Mouse (Mus musculus): ENCODE results near the gene Arhgap6. TPM values are rescaled to one million over a fixed set of nuclear protein-coding genes. Genes with fewer than 3 reads are reported as not detected.

Arhgap6 gene
- polyA plus RNA-seq, 1 experiment from 2014 or later = 5.3 TPM

GRCm38 (mm10) chrX:168848062-168848461 is 53.2 kb downstream of the Arhgap6 start:
- Histone ChIP-seq H3K36me3 (ENCODE audit: control insufficient read depth, insufficient read depth) (no peaks in the 10 kb centered on the region), H3K4me1 (ENCODE audit: control insufficient read depth, insufficient read depth, low read length) (no peaks in the 10 kb centered on the region), H3K27ac (ENCODE audit: low read length) (no peak overlapping the region), H3K27me3 (ENCODE audit: control insufficient read depth, insufficient read depth, low read length) (no peaks in the 10 kb centered on the region), H3K9ac (ENCODE audit: low read length) (no peak overlapping the region), H3K4me2 (ENCODE audit: low read depth, low read length) (no peak overlapping the region), H3K4me3 (ENCODE audit: low read length) (no peak overlapping the region), H3K9me3 (replicated peaks; ENCODE audit: control insufficient read depth, low read length) (no peaks in the 10 kb centered on the region)
- no peak for ATAC-seq (replicated peaks; ENCODE audit: extremely low read depth, insufficient read depth, low FRiP score)

- no peak overlapping the region for H3K4me3 ChIP-seq (ENCODE audit: low read length)
- no peaks in the 10 kb centered on the region for H3K36me3 ChIP-seq (ENCODE audit: control insufficient read depth, insufficient read depth)
- peak overlapping the region; percentile 61; the same call in 1 of the 2 replicates for H3K27ac ChIP-seq (ENCODE audit: low read length)
- no peak overlapping the region for H3K9ac ChIP-seq (ENCODE audit: low read length)
- WGBS = 4% methylated on average over 1 of the region's 1 CpGs
- no peaks in the 10 kb centered on the region for H3K9me3 ChIP-seq (replicated peaks; ENCODE audit: control insufficient read depth, low read length)
- no peaks in the 10 kb centered on the region for H3K4me1 ChIP-seq (ENCODE audit: control insufficient read depth, insufficient read depth, low read length)
- peak overlapping the region; percentile 13; the same call in 1 of the 2 replicates for H3K4me2 ChIP-seq (ENCODE audit: low read depth, low read length)
- no peaks in the 10 kb centered on the region for H3K27me3 ChIP-seq (ENCODE audit: control insufficient read depth, insufficient read depth, low read length)
- no peak; the same call in 1 of the 2 replicates for ATAC-seq (replicated peaks; ENCODE audit: extremely low read depth, insufficient read depth, low FRiP score)
Observed at GRCm38 (mm10) chrX:168874688-168875087, 79.8 kb downstream of the Arhgap6 start.

GRCm38 (mm10) chrX:168903557-168903956 is 108.7 kb downstream of the Arhgap6 start:
- WGBS = 45% methylated on average over 2 of the region's 2 CpGs
- ATAC-seq (replicated peaks; ENCODE audit: extremely low read depth, insufficient read depth, low FRiP score) = no peak
- Histone ChIP-seq H3K9ac (ENCODE audit: low read length) (no peak overlapping the region), H3K9me3 (replicated peaks; ENCODE audit: control insufficient read depth, low read length) (no peaks in the 10 kb centered on the region), H3K36me3 (ENCODE audit: control insufficient read depth, insufficient read depth) (no peaks in the 10 kb centered on the region), H3K27ac (ENCODE audit: low read length) (no peak overlapping the region), H3K4me1 (ENCODE audit: control insufficient read depth, insufficient read depth, low read length) (no peaks in the 10 kb centered on the region), H3K4me2 (ENCODE audit: low read depth, low read length) (no peak overlapping the region), H3K4me3 (ENCODE audit: low read length) (no peak overlapping the region), H3K27me3 (ENCODE audit: control insufficient read depth, insufficient read depth, low read length) (no peaks in the 10 kb centered on the region)

- ATAC-seq (replicated peaks; ENCODE audit: extremely low read depth, insufficient read depth, low FRiP score) = no peak
- H3K36me3 ChIP-seq (ENCODE audit: control insufficient read depth, insufficient read depth) = no peaks in the 10 kb centered on the region
- H3K9ac ChIP-seq (ENCODE audit: low read length) = no peak overlapping the region
- 63% methylated on average over 3 of the region's 3 CpGs for WGBS
- H3K27me3 ChIP-seq (ENCODE audit: control insufficient read depth, insufficient read depth, low read length) = no peaks in the 10 kb centered on the region
- no peak overlapping the region for H3K27ac ChIP-seq (ENCODE audit: low read length)
- H3K4me1 ChIP-seq (ENCODE audit: control insufficient read depth, insufficient read depth, low read length) = no peaks in the 10 kb centered on the region
- no peak overlapping the region for H3K4me2 ChIP-seq (ENCODE audit: low read depth, low read length)
- no peak overlapping the region for H3K4me3 ChIP-seq (ENCODE audit: low read length)
- H3K9me3 ChIP-seq (replicated peaks; ENCODE audit: control insufficient read depth, low read length) = no peaks in the 10 kb centered on the region
Observed at GRCm38 (mm10) chrX:168904086-168904485, 109.2 kb downstream of the Arhgap6 start.

- WGBS = 52% methylated on average over 2 of the region's 2 CpGs
- no peak for ATAC-seq (replicated peaks; ENCODE audit: extremely low read depth, insufficient read depth, low FRiP score)
- no peaks in the 10 kb centered on the region for H3K9me3 ChIP-seq (replicated peaks; ENCODE audit: control insufficient read depth, low read length)
- H3K4me1 ChIP-seq (ENCODE audit: control insufficient read depth, insufficient read depth, low read length) = no peaks in the 10 kb centered on the region
- H3K27me3 ChIP-seq (ENCODE audit: control insufficient read depth, insufficient read depth, low read length) = no peaks in the 10 kb centered on the region
- no peak overlapping the region for H3K27ac ChIP-seq (ENCODE audit: low read length)
- no peak overlapping the region for H3K4me2 ChIP-seq (ENCODE audit: low read depth, low read length)
- H3K9ac ChIP-seq (ENCODE audit: low read length) = no peak overlapping the region
- no peaks in the 10 kb centered on the region for H3K36me3 ChIP-seq (ENCODE audit: control insufficient read depth, insufficient read depth)
- no peak overlapping the region for H3K4me3 ChIP-seq (ENCODE audit: low read length)
Observed at GRCm38 (mm10) chrX:168907586-168907985, 112.7 kb downstream of the Arhgap6 start.

GRCm38 (mm10) chrX:168913519-168913918 is 118.6 kb downstream of the Arhgap6 start:
- no peak overlapping the region for H3K4me2 ChIP-seq (ENCODE audit: low read depth, low read length)
- ATAC-seq (replicated peaks; ENCODE audit: extremely low read depth, insufficient read depth, low FRiP score) = no peak

GRCm38 (mm10) chrX:168920942-168921341 is 126.0 kb downstream of the Arhgap6 start:
- Histone ChIP-seq H3K9me3 (replicated peaks; ENCODE audit: control insufficient read depth, low read length) (no peaks in the 10 kb centered on the region), H3K9ac (ENCODE audit: low read length) (no peak overlapping the region), H3K4me1 (ENCODE audit: control insufficient read depth, insufficient read depth, low read length) (peaks cover 2% of the 10 kb centered on the region; the same call in 1 of the 2 replicates), H3K27me3 (ENCODE audit: control insufficient read depth, insufficient read depth, low read length) (no peaks in the 10 kb centered on the region), H3K4me3 (ENCODE audit: low read length) (no peak overlapping the region), H3K36me3 (ENCODE audit: control insufficient read depth, insufficient read depth) (no peaks in the 10 kb centered on the region), H3K27ac (ENCODE audit: low read length) (no peak overlapping the region), H3K4me2 (ENCODE audit: low read depth, low read length) (no peak overlapping the region)
- WGBS = 59% methylated on average over 2 of the region's 2 CpGs
- no peak for ATAC-seq (replicated peaks; ENCODE audit: extremely low read depth, insufficient read depth, low FRiP score)

More at GRCm38 (mm10) chrX:168913519-168913918, 118.6 kb downstream of the Arhgap6 start:
- Histone ChIP-seq H3K4me3 (ENCODE audit: low read length) (no peak overlapping the region), H3K36me3 (ENCODE audit: control insufficient read depth, insufficient read depth) (no peaks in the 10 kb centered on the region), H3K4me1 (ENCODE audit: control insufficient read depth, insufficient read depth, low read length) (no peaks in the 10 kb centered on the region), H3K9ac (ENCODE audit: low read length) (no peak overlapping the region), H3K27ac (ENCODE audit: low read length) (no peak overlapping the region), H3K9me3 (replicated peaks; ENCODE audit: control insufficient read depth, low read length) (no peaks in the 10 kb centered on the region), H3K27me3 (ENCODE audit: control insufficient read depth, insufficient read depth, low read length) (no peaks in the 10 kb centered on the region)

GRCm38 (mm10) chrX:168932420-168932819 is 137.5 kb downstream of the Arhgap6 start:
- Histone ChIP-seq H3K36me3 (ENCODE audit: control insufficient read depth, insufficient read depth) (no peaks in the 10 kb centered on the region), H3K4me1 (ENCODE audit: control insufficient read depth, insufficient read depth, low read length) (no peaks in the 10 kb centered on the region), H3K4me3 (ENCODE audit: low read length) (no peak overlapping the region), H3K27ac (ENCODE audit: low read length) (no peak overlapping the region), H3K27me3 (ENCODE audit: control insufficient read depth, insufficient read depth, low read length) (no peaks in the 10 kb centered on the region), H3K9me3 (replicated peaks; ENCODE audit: control insufficient read depth, low read length) (no peaks in the 10 kb centered on the region), H3K9ac (ENCODE audit: low read length) (no peak overlapping the region), H3K4me2 (ENCODE audit: low read depth, low read length) (no peak overlapping the region)
- WGBS = 65% methylated on average over 1 of the region's 1 CpGs
- ATAC-seq (replicated peaks; ENCODE audit: extremely low read depth, insufficient read depth, low FRiP score) = no peak

- 0 out of 2 replicates have a peak, but pooled peaks cover 3% of the 10 kb centered on the region for H3K4me1 ChIP-seq (ENCODE audit: control insufficient read depth, insufficient read depth, low read length)
- H3K27ac ChIP-seq (ENCODE audit: low read length) = no peak overlapping the region
- H3K4me2 ChIP-seq (ENCODE audit: low read depth, low read length) = no peak overlapping the region
- ATAC-seq (replicated peaks; ENCODE audit: extremely low read depth, insufficient read depth, low FRiP score) = no peak
- H3K9me3 ChIP-seq (replicated peaks; ENCODE audit: control insufficient read depth, low read length) = no peaks in the 10 kb centered on the region
- H3K36me3 ChIP-seq (ENCODE audit: control insufficient read depth, insufficient read depth) = no peaks in the 10 kb centered on the region
- no peak overlapping the region for H3K9ac ChIP-seq (ENCODE audit: low read length)
- no peak overlapping the region for H3K4me3 ChIP-seq (ENCODE audit: low read length)
- H3K27me3 ChIP-seq (ENCODE audit: control insufficient read depth, insufficient read depth, low read length) = no peaks in the 10 kb centered on the region
- 12% methylated on average over 3 of the region's 3 CpGs for WGBS
Observed at GRCm38 (mm10) chrX:168935447-168935846, 140.5 kb downstream of the Arhgap6 start.
